Mouse (Mus musculus): ENCODE results near the gene Tekt5.

DNA sequence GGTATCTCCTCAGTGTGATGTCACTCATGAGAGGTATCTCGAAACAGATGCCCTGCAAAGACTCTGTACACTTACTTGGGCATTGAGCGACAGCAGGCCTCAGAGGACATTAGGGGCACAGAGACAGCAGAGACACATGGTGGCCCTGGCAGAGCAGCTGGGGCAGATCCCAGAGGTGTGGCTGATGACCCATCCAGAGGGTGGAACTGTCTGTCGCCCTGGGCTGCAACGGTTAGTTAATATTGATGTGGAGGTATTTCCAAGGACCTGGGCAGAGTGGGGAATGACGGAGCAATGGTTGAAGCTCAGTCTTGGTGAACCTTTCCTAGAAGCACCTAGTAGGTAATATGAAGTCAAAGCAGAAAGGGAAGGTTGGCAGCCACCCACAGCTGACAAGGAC is 3.5 kb upstream of the Tekt5 start:
- TF ChIP-seq CTCF (IDR thresholded peaks at IDR 0.05; ENCODE audit: insufficient read depth, low read length) (no peak), POLR2A (IDR thresholded peaks at IDR 0.05; ENCODE audit: borderline replicate concordance, extremely low read depth, low read depth, low read length) (no peak)

Data from lung, adult 2 months (tissue).